Mouse (Mus musculus): ENCODE results near the gene Kidins220. TPM values are rescaled to one million over a fixed set of nuclear protein-coding genes. Genes with fewer than 3 reads are reported as not detected.
A peak's percentile ranks its signal among the peaks of the same experiment; 100 is the strongest.

The Kidins220 gene
- polyA plus RNA-seq, 1 experiment from 2014 or later = 197 TPM

DNA sequence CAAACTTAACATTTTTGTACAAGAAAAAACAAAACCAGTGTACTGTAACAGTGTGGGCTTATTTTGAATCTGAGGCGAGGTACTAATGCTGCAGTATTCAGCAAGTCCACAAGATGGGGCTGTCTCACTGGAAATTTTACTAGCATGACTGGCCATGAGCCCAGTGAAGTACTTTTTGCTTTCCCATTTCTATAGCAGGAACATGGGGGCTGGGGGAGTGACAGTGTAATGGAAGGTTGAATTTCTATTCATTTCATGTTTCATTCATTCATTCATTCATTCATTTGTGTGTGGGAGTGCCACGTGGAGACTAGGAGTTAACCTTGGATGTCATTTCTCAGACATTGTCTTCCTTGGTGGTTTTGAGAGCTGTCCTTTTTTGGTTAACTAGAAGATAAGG, 52.7 kb downstream of the Kidins220 start:
- 32% methylated on average over 2 of the region's 2 CpGs for WGBS
- Histone ChIP-seq H3K36me3 (ENCODE audit: control insufficient read depth, insufficient read depth, low read length) (peaks cover 10% of the 10 kb centered on the region; the same call in 1 of the 2 replicates), H3K9ac (replicated peaks; ENCODE audit: low read depth, low read length) (no peak overlapping the region), H3K4me2 (ENCODE audit: low read depth, low read length) (no peak overlapping the region), H3K4me3 (ENCODE audit: low read depth, low read length) (no peak overlapping the region), H3K27me3 (ENCODE audit: control insufficient read depth, insufficient read depth, low read length) (no peaks in the 10 kb centered on the region), H3K9me3 (ENCODE audit: control insufficient read depth, low read length) (no peaks in the 10 kb centered on the region), H3K4me1 (ENCODE audit: control insufficient read depth, insufficient read depth, low read length) (no peaks in the 10 kb centered on the region), H3K27ac (ENCODE audit: low read depth, low read length) (no peak overlapping the region)
- ATAC-seq (ENCODE audit: low read depth) = peak; percentile 50; the same call in 1 of the 2 replicates

DNA sequence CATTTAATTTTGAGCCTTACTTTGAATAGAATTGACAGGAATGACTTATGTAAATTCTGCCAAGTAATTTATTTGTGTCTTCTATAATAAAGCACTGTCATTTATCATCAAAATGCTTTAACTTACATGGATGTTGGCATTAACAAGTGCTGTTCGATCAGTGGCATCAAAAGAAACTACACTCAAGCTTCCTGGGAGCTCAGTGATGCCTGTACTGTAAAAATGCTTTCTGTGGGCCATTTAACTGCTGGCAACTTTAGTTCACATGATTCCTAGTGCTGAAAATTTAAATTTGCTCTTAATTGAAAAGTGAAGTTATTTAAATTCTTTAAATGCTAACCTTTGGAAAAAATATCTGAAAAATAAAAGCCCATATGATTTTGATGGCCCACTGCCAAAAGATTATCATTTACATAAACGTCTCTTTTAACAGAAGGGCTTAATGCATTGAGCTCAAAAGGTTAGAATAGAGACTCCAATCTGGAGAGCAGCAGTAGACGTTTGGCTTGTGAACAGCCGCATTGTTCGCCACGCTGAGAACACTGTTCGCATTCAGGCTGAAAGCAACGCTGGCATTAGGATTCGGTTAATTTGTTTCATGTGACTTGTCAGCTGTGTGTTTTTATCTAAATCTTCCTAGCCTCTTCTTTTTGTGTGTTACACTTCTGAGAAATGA, 59.1 kb downstream of the Kidins220 start:
- no peaks in the 10 kb centered on the region for H3K27me3 ChIP-seq (ENCODE audit: control insufficient read depth, insufficient read depth, low read length)
- H3K36me3 ChIP-seq (ENCODE audit: control insufficient read depth, insufficient read depth, low read length) = peaks cover 14% of the 10 kb centered on the region
- peak overlapping the region; percentile 66; the same call in 1 of the 2 replicates for H3K27ac ChIP-seq (ENCODE audit: low read depth, low read length)
- H3K4me2 ChIP-seq (ENCODE audit: low read depth, low read length) = no peak overlapping the region
- no peak overlapping the region for H3K9ac ChIP-seq (replicated peaks; ENCODE audit: low read depth, low read length)
- 14% methylated on average over 9 of the region's 9 CpGs for WGBS
- peak; percentile 87 for ATAC-seq (ENCODE audit: low read depth)
- peaks cover 12% of the 10 kb centered on the region; the same call in 1 of the 2 replicates for H3K4me1 ChIP-seq (ENCODE audit: control insufficient read depth, insufficient read depth, low read length)
- no peaks in the 10 kb centered on the region for H3K9me3 ChIP-seq (ENCODE audit: control insufficient read depth, low read length)
- H3K4me3 ChIP-seq (ENCODE audit: low read depth, low read length) = no peak overlapping the region

DNA sequence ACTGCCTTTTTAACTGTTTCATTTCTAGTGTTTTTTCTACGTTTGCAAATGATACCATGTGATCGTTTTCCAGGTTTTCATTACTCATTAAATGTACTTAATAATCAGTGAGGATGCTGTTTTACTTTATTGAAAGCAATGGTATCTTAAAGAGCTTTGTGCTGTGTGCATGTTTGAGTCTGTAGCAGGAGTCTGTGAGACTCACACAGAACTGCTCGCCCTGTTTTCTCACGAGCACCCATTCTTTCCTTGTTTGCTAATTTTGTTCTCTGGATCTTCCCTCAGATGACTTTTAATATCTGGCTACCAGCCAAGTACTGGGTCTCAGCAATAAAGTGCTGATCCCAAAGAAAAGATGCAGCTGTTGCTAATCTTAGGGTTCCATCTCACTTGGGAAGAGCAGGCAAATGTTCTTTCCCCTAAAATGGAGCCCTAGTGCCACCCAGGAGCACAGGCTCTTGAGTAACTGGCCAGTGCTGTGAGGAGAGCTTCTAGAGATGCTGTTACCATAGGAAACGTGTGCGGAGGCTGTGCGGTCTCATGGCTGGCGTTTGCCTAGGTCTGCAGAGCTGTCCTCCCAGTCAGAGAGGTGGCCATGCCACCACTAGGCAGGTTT, 59.7 kb downstream of the Kidins220 start:
- no peaks in the 10 kb centered on the region for H3K27me3 ChIP-seq (ENCODE audit: control insufficient read depth, insufficient read depth, low read length)
- H3K4me1 ChIP-seq (ENCODE audit: control insufficient read depth, insufficient read depth, low read length) = peaks cover 12% of the 10 kb centered on the region; the same call in 1 of the 2 replicates
- no peak overlapping the region for H3K4me3 ChIP-seq (ENCODE audit: low read depth, low read length)
- H3K36me3 ChIP-seq (ENCODE audit: control insufficient read depth, insufficient read depth, low read length) = peaks cover 14% of the 10 kb centered on the region
- ATAC-seq (ENCODE audit: low read depth) = peak; percentile 33
- H3K4me2 ChIP-seq (ENCODE audit: low read depth, low read length) = 0 out of 2 replicates have a peak overlapping the region, but pooled peaks have one; percentile 1
- H3K9ac ChIP-seq (replicated peaks; ENCODE audit: low read depth, low read length) = no peak overlapping the region
- 37% methylated on average over 8 of the region's 8 CpGs for WGBS
- peak overlapping the region; percentile 66 for H3K27ac ChIP-seq (ENCODE audit: low read depth, low read length)
- H3K9me3 ChIP-seq (ENCODE audit: control insufficient read depth, low read length) = no peaks in the 10 kb centered on the region

DNA sequence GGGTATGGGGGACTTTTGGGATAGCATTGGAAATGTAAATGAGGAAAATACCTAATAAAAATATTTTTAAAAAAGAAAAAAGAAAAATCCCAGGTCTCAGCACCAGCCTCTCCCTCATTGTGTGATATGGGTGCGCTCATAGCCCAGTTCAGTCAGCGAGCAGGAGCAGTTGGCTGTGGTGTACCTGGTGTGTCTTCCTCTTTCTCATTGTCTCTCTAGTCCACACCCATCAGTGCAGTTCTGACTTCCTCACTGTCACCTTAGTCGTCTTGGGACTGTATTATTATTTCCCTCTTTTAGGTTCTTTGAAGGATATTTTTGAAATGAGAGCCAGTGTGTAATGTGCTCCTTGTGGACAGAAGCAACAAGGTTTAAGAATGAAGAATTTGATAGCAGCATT, 61.3 kb downstream of the Kidins220 start:
- Histone ChIP-seq H3K9ac (replicated peaks; ENCODE audit: low read depth, low read length) (no peak overlapping the region), H3K36me3 (ENCODE audit: control insufficient read depth, insufficient read depth, low read length) (peaks cover 19% of the 10 kb centered on the region), H3K4me2 (ENCODE audit: low read depth, low read length) (no peak overlapping the region), H3K27ac (ENCODE audit: low read depth, low read length) (no peak overlapping the region), H3K4me3 (ENCODE audit: low read depth, low read length) (no peak overlapping the region), H3K9me3 (ENCODE audit: control insufficient read depth, low read length) (no peaks in the 10 kb centered on the region), H3K4me1 (ENCODE audit: control insufficient read depth, insufficient read depth, low read length) (peaks cover 12% of the 10 kb centered on the region; the same call in 1 of the 2 replicates), H3K27me3 (ENCODE audit: control insufficient read depth, insufficient read depth, low read length) (no peaks in the 10 kb centered on the region)
- 94% methylated on average over 3 of the region's 3 CpGs for WGBS
- no peak for ATAC-seq (ENCODE audit: low read depth)

DNA sequence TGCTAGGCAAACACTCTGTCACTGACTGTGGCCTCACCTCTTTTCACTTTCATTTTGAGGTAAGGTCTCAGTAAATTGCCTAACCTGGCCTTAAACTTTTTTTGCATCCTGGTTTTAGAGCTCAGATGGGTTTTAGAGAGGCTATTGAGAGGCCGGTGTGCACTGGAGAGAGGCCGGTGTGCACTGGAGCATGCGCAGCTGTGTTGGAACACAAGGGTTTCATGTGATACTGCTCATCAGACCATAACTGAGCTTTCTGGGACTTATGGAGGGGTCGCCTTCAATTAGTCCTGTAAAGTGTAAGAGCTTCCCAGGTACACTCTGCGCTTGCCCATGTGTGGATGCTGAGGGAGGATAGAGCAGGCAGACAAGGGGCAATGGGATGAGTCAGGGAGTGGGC, 62.5 kb downstream of the Kidins220 start:
- ATAC-seq (ENCODE audit: low read depth) = no peak
- WGBS = 87% methylated on average over 5 of the region's 5 CpGs
- peaks cover 19% of the 10 kb centered on the region for H3K36me3 ChIP-seq (ENCODE audit: control insufficient read depth, insufficient read depth, low read length)

DNA sequence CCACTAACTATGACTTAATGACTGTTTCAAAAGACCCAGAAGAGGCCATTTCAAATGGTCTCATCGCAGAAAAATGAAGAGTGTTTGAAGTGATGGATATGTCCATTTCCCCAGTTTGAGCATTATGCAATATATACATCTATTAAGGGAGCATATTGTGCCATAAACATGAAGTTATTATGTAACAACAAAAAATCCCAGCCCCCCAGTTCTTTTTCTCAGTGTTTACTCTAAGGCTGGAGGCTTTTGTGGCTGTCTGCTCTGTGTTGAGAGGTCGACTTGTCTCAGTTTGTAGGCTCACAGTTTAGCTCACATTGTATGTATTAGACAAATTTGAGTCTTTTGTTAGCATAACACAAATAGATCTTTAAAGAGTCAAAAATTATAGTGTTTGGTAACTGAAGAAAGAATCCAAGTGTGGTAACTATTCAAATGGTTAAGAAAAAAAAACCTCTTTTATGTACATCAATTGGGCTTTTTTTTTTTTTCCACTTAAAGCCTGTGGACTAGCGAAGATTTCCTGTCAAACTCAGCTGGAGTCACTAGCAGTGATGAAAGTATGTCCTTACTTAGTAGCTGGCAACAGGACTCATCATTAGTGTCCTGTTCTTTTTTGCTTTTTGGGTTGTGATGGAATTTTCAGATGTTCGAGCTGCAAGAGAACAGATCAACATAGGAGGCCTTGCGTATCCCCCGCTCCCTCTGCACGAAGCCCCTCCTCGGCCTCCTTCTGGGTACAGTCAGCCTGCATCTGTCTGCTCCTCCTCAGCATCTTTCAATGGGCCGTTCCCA, 63.2 kb downstream of the Kidins220 start:
- 80% methylated on average over 9 of the region's 9 CpGs for WGBS
- no peak overlapping the region for H3K9ac ChIP-seq (replicated peaks; ENCODE audit: low read depth, low read length)
- H3K9me3 ChIP-seq (ENCODE audit: control insufficient read depth, low read length) = no peaks in the 10 kb centered on the region
- no peak overlapping the region for H3K4me3 ChIP-seq (ENCODE audit: low read depth, low read length)
- peaks cover 19% of the 10 kb centered on the region for H3K36me3 ChIP-seq (ENCODE audit: control insufficient read depth, insufficient read depth, low read length)
- no peaks in the 10 kb centered on the region for H3K27me3 ChIP-seq (ENCODE audit: control insufficient read depth, insufficient read depth, low read length)
- H3K4me1 ChIP-seq (ENCODE audit: control insufficient read depth, insufficient read depth, low read length) = peaks cover 12% of the 10 kb centered on the region; the same call in 1 of the 2 replicates
- ATAC-seq (ENCODE audit: low read depth) = no peak
- no peak overlapping the region for H3K27ac ChIP-seq (ENCODE audit: low read depth, low read length)
- H3K4me2 ChIP-seq (ENCODE audit: low read depth, low read length) = no peak overlapping the region

More for the DNA sequence above, 62.5 kb downstream of the Kidins220 start:
- H3K27me3 ChIP-seq (ENCODE audit: control insufficient read depth, insufficient read depth, low read length) = no peaks in the 10 kb centered on the region
- H3K27ac ChIP-seq (ENCODE audit: low read depth, low read length) = no peak overlapping the region
- H3K9ac ChIP-seq (replicated peaks; ENCODE audit: low read depth, low read length) = no peak overlapping the region
- H3K4me3 ChIP-seq (ENCODE audit: low read depth, low read length) = no peak overlapping the region
- H3K4me2 ChIP-seq (ENCODE audit: low read depth, low read length) = no peak overlapping the region
- peaks cover 12% of the 10 kb centered on the region; the same call in 1 of the 2 replicates for H3K4me1 ChIP-seq (ENCODE audit: control insufficient read depth, insufficient read depth, low read length)
- H3K9me3 ChIP-seq (ENCODE audit: control insufficient read depth, low read length) = no peaks in the 10 kb centered on the region

DNA sequence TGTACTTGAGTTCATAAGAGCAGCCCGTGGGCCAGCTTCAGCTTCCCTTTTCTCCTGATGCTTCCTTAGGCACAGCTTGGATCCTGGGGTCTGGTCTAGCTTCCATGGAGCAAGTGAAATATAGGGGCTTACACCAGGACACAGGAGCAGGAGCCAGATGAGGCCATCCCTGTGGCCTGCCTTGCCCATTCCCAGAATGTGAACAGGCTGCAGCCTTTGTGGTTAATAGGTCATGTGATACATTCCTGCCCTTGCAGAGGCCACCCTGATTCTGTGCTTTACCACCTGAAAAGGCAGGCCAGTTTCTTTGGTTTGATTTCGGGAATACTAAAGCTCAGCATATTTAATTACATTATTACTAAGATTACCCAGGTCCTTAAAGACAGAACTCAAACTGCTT, 69.3 kb downstream of the Kidins220 start:
- Histone ChIP-seq H3K27ac (ENCODE audit: low read depth, low read length) (no peak overlapping the region), H3K9ac (replicated peaks; ENCODE audit: low read depth, low read length) (no peak overlapping the region), H3K4me2 (ENCODE audit: low read depth, low read length) (no peak overlapping the region), H3K27me3 (ENCODE audit: control insufficient read depth, insufficient read depth, low read length) (no peaks in the 10 kb centered on the region), H3K4me3 (ENCODE audit: low read depth, low read length) (no peak overlapping the region), H3K4me1 (ENCODE audit: control insufficient read depth, insufficient read depth, low read length) (no peaks in the 10 kb centered on the region), H3K9me3 (ENCODE audit: control insufficient read depth, low read length) (no peaks in the 10 kb centered on the region), H3K36me3 (ENCODE audit: control insufficient read depth, insufficient read depth, low read length) (peaks cover 8% of the 10 kb centered on the region)
- WGBS = 97% methylated on average over 2 of the region's 2 CpGs
- no peak for ATAC-seq (ENCODE audit: low read depth)

DNA sequence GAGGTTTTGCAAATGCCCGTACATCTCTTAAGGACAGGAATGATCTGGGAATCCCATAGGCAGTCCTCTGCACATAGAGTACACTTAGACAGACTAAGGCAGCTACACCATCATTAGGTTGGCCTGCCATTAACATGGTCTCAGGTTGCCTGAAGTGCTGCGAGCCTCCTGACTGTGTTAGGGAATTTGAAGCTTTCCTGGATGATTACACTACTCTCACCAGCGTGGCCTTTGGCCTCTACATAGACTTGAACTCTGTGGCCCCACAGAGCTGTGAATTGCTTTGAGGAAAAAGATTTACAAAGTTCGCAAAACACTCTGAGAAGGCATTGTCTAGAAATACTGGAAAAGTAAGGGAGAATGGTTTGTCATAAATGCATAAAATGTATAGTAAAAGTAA, 69.9 kb downstream of the Kidins220 start:
- no peak overlapping the region for H3K4me3 ChIP-seq (ENCODE audit: low read depth, low read length)
- WGBS = 88% methylated on average over 4 of the region's 4 CpGs
- no peak for ATAC-seq (ENCODE audit: low read depth)
- H3K36me3 ChIP-seq (ENCODE audit: control insufficient read depth, insufficient read depth, low read length) = peaks cover 8% of the 10 kb centered on the region
- no peaks in the 10 kb centered on the region for H3K9me3 ChIP-seq (ENCODE audit: control insufficient read depth, low read length)
- H3K4me1 ChIP-seq (ENCODE audit: control insufficient read depth, insufficient read depth, low read length) = no peaks in the 10 kb centered on the region
- H3K4me2 ChIP-seq (ENCODE audit: low read depth, low read length) = no peak overlapping the region
- H3K27ac ChIP-seq (ENCODE audit: low read depth, low read length) = no peak overlapping the region
- H3K27me3 ChIP-seq (ENCODE audit: control insufficient read depth, insufficient read depth, low read length) = no peaks in the 10 kb centered on the region
- H3K9ac ChIP-seq (replicated peaks; ENCODE audit: low read depth, low read length) = no peak overlapping the region

All from neural tube, embryonic 14.5 days (tissue).